Mouse (Mus musculus): Measurements from ENCODE around the gene Glipr2. TPM values are rescaled to one million over a fixed set of nuclear protein-coding genes. Genes with fewer than 3 reads are reported as not detected.
A peak's percentile ranks its signal among the peaks of the same experiment; 100 is the strongest.

The Glipr2 gene
- polyA plus RNA-seq (2015; fragmentation: Nextera tagmentation; extraction: Ambion mirVana) = 42.3 and 51.4 TPM in 2 replicates

- WGBS = under 1% methylated on average over 45 of the region's 45 CpGs
- H3K4me1 ChIP-seq = peaks cover 31% of the 10 kb centered on the region
- peak; percentile 86 for ATAC-seq (ENCODE audit: low FRiP score)
These were observed at the start of gene Glipr2 for GRCm38 (mm10) chr4:43957292-43957845. Gene Glipr2 (plus strand): TSS chr4:43957401.

GRCm38 (mm10) chr4:43918221-43918620 is 39.0 kb upstream of the Glipr2 start:
- ATAC-seq (ENCODE audit: low FRiP score) = no peak
- Histone ChIP-seq H3K27me3 (replicated peaks) (no peaks in the 10 kb centered on the region), H3K9ac (replicated peaks) (no peak overlapping the region), H3K9me3 (replicated peaks) (no peaks in the 10 kb centered on the region), H3K36me3 (peaks cover 43% of the 10 kb centered on the region), H3K4me2 (no peak overlapping the region), H3K27ac (replicated peaks) (no peak overlapping the region), H3K4me1 (no peaks in the 10 kb centered on the region), H3K4me3 (replicated peaks) (no peak overlapping the region)
- WGBS = 92% methylated on average over 5 of the region's 5 CpGs

More at GRCm38 (mm10) chr4:43957292-43957845, at the start of gene Glipr2:
- no peaks in the 10 kb centered on the region for H3K36me3 ChIP-seq
- peak within 1 kb of the TSS; percentile 97 for H3K4me2 ChIP-seq
- peak within 1 kb of the TSS; percentile 73 for H3K4me3 ChIP-seq (replicated peaks)
- peak within 1 kb of the TSS; percentile 61 for H3K9ac ChIP-seq (replicated peaks)
- H3K27me3 ChIP-seq (replicated peaks) = no peaks in the 10 kb centered on the region
- peak within 1 kb of the TSS; percentile 81 for H3K27ac ChIP-seq (replicated peaks)
- H3K9me3 ChIP-seq (replicated peaks) = no peaks in the 10 kb centered on the region

- Histone ChIP-seq H3K36me3 (peaks cover 48% of the 10 kb centered on the region), H3K27ac (replicated peaks) (no peak overlapping the region), H3K4me2 (no peak overlapping the region), H3K4me1 (no peaks in the 10 kb centered on the region), H3K9ac (replicated peaks) (no peak overlapping the region), H3K27me3 (replicated peaks) (no peaks in the 10 kb centered on the region), H3K9me3 (replicated peaks) (no peaks in the 10 kb centered on the region), H3K4me3 (replicated peaks) (no peak overlapping the region)
- 96% methylated on average over 1 of the region's 1 CpGs for WGBS
- ATAC-seq (ENCODE audit: low FRiP score) = no peak
These were observed 36.6 kb upstream of the Glipr2 start for GRCm38 (mm10) chr4:43920602-43921001.

GRCm38 (mm10) chr4:43925125-43925524 is 32.1 kb upstream of the Glipr2 start:
- Histone ChIP-seq H3K4me2 (no peak overlapping the region), H3K4me3 (replicated peaks) (no peak overlapping the region), H3K9ac (replicated peaks) (no peak overlapping the region), H3K9me3 (replicated peaks) (no peaks in the 10 kb centered on the region), H3K36me3 (peaks cover 67% of the 10 kb centered on the region), H3K27me3 (replicated peaks) (no peaks in the 10 kb centered on the region), H3K27ac (replicated peaks) (no peak overlapping the region), H3K4me1 (no peaks in the 10 kb centered on the region)
- ATAC-seq (ENCODE audit: low FRiP score) = no peak
- WGBS = 87% methylated on average over 6 of the region's 6 CpGs

GRCm38 (mm10) chr4:43925779-43926178 is 31.4 kb upstream of the Glipr2 start:
- ATAC-seq (ENCODE audit: low FRiP score) = peak; percentile 35; the same call in 1 of the 2 replicates
- Histone ChIP-seq H3K4me2 (no peak overlapping the region), H3K27me3 (replicated peaks) (no peaks in the 10 kb centered on the region), H3K36me3 (peaks cover 68% of the 10 kb centered on the region), H3K27ac (replicated peaks) (no peak overlapping the region), H3K4me1 (no peaks in the 10 kb centered on the region), H3K9ac (replicated peaks) (no peak overlapping the region), H3K4me3 (replicated peaks) (no peak overlapping the region), H3K9me3 (replicated peaks) (no peaks in the 10 kb centered on the region)
- WGBS = 15% methylated on average over 3 of the region's 3 CpGs

GRCm38 (mm10) chr4:43927826-43928225 is 29.4 kb upstream of the Glipr2 start:
- H3K27me3 ChIP-seq (replicated peaks) = no peaks in the 10 kb centered on the region
- H3K36me3 ChIP-seq = peaks cover 81% of the 10 kb centered on the region
- H3K4me2 ChIP-seq = no peak overlapping the region
- no peak overlapping the region for H3K27ac ChIP-seq (replicated peaks)
- 96% methylated on average over 3 of the region's 3 CpGs for WGBS
- no peak for ATAC-seq (ENCODE audit: low FRiP score)
- no peaks in the 10 kb centered on the region for H3K9me3 ChIP-seq (replicated peaks)
- H3K9ac ChIP-seq (replicated peaks) = no peak overlapping the region
- H3K4me3 ChIP-seq (replicated peaks) = no peak overlapping the region
- H3K4me1 ChIP-seq = no peaks in the 10 kb centered on the region

- Histone ChIP-seq H3K9ac (replicated peaks) (no peak overlapping the region), H3K4me1 (no peaks in the 10 kb centered on the region), H3K4me2 (no peak overlapping the region), H3K27ac (replicated peaks) (no peak overlapping the region), H3K36me3 (peaks cover 71% of the 10 kb centered on the region), H3K9me3 (replicated peaks) (no peaks in the 10 kb centered on the region), H3K27me3 (replicated peaks) (no peaks in the 10 kb centered on the region), H3K4me3 (replicated peaks) (no peak overlapping the region)
- ATAC-seq (ENCODE audit: low FRiP score) = no peak
- WGBS = 90% methylated on average over 4 of the region's 4 CpGs
These were observed 25.3 kb upstream of the Glipr2 start for GRCm38 (mm10) chr4:43931877-43932276.

- no peak for ATAC-seq (ENCODE audit: low FRiP score)
- no peaks in the 10 kb centered on the region for H3K4me1 ChIP-seq
- no peaks in the 10 kb centered on the region for H3K27me3 ChIP-seq (replicated peaks)
- H3K4me2 ChIP-seq = no peak overlapping the region
- H3K27ac ChIP-seq (replicated peaks) = no peak overlapping the region
- no peaks in the 10 kb centered on the region for H3K9me3 ChIP-seq (replicated peaks)
- 86% methylated on average over 4 of the region's 4 CpGs for WGBS
- no peak overlapping the region for H3K4me3 ChIP-seq (replicated peaks)
- H3K9ac ChIP-seq (replicated peaks) = no peak overlapping the region
- peaks cover 59% of the 10 kb centered on the region for H3K36me3 ChIP-seq
These were observed 21.0 kb upstream of the Glipr2 start for GRCm38 (mm10) chr4:43936186-43936585.

- no peak overlapping the region for H3K9ac ChIP-seq (replicated peaks)
- H3K4me3 ChIP-seq (replicated peaks) = no peak overlapping the region
- WGBS = 80% methylated on average over 14 of the region's 14 CpGs
- H3K9me3 ChIP-seq (replicated peaks) = no peaks in the 10 kb centered on the region
- H3K27ac ChIP-seq (replicated peaks) = no peak overlapping the region
- H3K27me3 ChIP-seq (replicated peaks) = no peaks in the 10 kb centered on the region
- ATAC-seq (ENCODE audit: low FRiP score) = no peak
- no peaks in the 10 kb centered on the region for H3K4me1 ChIP-seq
- no peak overlapping the region for H3K4me2 ChIP-seq
- peaks cover 59% of the 10 kb centered on the region for H3K36me3 ChIP-seq
These were observed 20.2 kb upstream of the Glipr2 start for GRCm38 (mm10) chr4:43936749-43937674.

- Histone ChIP-seq H3K27ac (replicated peaks) (no peak overlapping the region), H3K9me3 (replicated peaks) (no peaks in the 10 kb centered on the region), H3K36me3 (peaks cover 61% of the 10 kb centered on the region), H3K4me1 (no peaks in the 10 kb centered on the region), H3K9ac (replicated peaks) (no peak overlapping the region), H3K4me2 (no peak overlapping the region), H3K27me3 (replicated peaks) (no peaks in the 10 kb centered on the region), H3K4me3 (replicated peaks) (no peak overlapping the region)
- no peak for ATAC-seq (ENCODE audit: low FRiP score)
- WGBS = 93% methylated on average over 5 of the region's 5 CpGs
These were observed 15.9 kb upstream of the Glipr2 start for GRCm38 (mm10) chr4:43941315-43941714.

- Histone ChIP-seq H3K9ac (replicated peaks) (no peak overlapping the region), H3K36me3 (peaks cover 59% of the 10 kb centered on the region), H3K4me1 (no peaks in the 10 kb centered on the region), H3K27me3 (replicated peaks) (no peaks in the 10 kb centered on the region), H3K4me3 (replicated peaks) (no peak overlapping the region), H3K27ac (replicated peaks) (no peak overlapping the region), H3K9me3 (replicated peaks) (no peaks in the 10 kb centered on the region), H3K4me2 (no peak overlapping the region)
- WGBS = 90% methylated on average over 8 of the region's 8 CpGs
- ATAC-seq (ENCODE audit: low FRiP score) = no peak
These were observed 14.8 kb upstream of the Glipr2 start for GRCm38 (mm10) chr4:43942421-43942820.

GRCm38 (mm10) chr4:43947571-43947970 is 9.6 kb upstream of the Glipr2 start:
- WGBS = 95% methylated on average over 2 of the region's 2 CpGs

More at GRCm38 (mm10) chr4:43947571-43947970, 9.6 kb upstream of the Glipr2 start:
- H3K27me3 ChIP-seq (replicated peaks) = no peaks in the 10 kb centered on the region
- no peak for ATAC-seq (ENCODE audit: low FRiP score)
- no peak overlapping the region for H3K4me3 ChIP-seq (replicated peaks)
- H3K4me2 ChIP-seq = no peak overlapping the region
- peaks cover 20% of the 10 kb centered on the region for H3K36me3 ChIP-seq
- H3K4me1 ChIP-seq = no peaks in the 10 kb centered on the region
- H3K9ac ChIP-seq (replicated peaks) = no peak overlapping the region
- H3K27ac ChIP-seq (replicated peaks) = no peak overlapping the region
- H3K9me3 ChIP-seq (replicated peaks) = no peaks in the 10 kb centered on the region
